Mouse (Mus musculus): ENCODE results near the gene Slc33a1. TPM values are rescaled to one million over a fixed set of nuclear protein-coding genes. Genes with fewer than 3 reads are reported as not detected.

Slc33a1 gene
- polyA plus RNA-seq, 1 experiment from 2014 or later = 12.7 TPM

Other genes with a start within 250 kb of the Slc33a1 start
- 0.33 and 1.1 TPM in 2 replicates for gene Plch1, start 65.3 kb downstream of the Slc33a1 start, polyA plus RNA-seq (2015; fragmentation: Nextera tagmentation; extraction: Ambion mirVana)
- 3.7 and 4.0 TPM in 2 replicates for gene E130311K13Rik, start 35.3 kb downstream of the Slc33a1 start, polyA plus RNA-seq (2015; fragmentation: Nextera tagmentation; extraction: Ambion mirVana)
- 35.1 and 36.4 TPM in 2 replicates for gene Gmps, start 11.3 kb upstream of the Slc33a1 start, polyA plus RNA-seq (2015; fragmentation: Nextera tagmentation; extraction: Ambion mirVana)
- 0.05 TPM in 1 of 2 replicates, not detected in the other for gene Vmn2r1, start 116.8 kb upstream of the Slc33a1 start, polyA plus RNA-seq (2015; fragmentation: Nextera tagmentation; extraction: Ambion mirVana)
- gene Vmn2r2, start 177.2 kb upstream of the Slc33a1 start, polyA plus RNA-seq (2015; fragmentation: Nextera tagmentation; extraction: Ambion mirVana) = not detected in 2 replicates